Mouse (Mus musculus): ENCODE data around the gene Mettl7a2.
"Not testable (repeated sequence)": the region's sequence is repeated elsewhere in the genome, so short reads cannot be mapped to it uniquely, and the experiment has no call there.

Mettl7a2 gene

DNA sequence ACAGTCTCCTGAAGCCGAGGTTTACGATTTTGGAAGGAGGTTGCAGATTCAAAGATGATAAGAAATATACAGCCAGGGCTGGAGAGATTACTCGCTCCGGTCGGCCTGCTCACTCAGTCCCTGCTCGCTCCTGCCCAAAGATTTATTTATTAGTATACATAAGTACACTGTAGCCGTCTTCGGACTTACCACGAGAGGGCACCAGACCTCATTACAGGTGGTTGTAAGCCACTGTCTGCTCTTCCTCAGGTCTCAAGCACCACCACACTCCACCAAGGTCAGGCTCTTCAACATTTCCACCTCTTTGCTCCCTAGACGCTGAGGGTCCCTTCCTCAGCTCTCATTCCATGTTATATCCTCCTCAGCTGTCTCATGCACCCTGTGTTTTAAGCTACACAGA lies 15.2 kb upstream of the Mettl7a2 start:
- not testable (repeated sequence) for DNase-seq (ENCODE audit: low spot score)

DNA sequence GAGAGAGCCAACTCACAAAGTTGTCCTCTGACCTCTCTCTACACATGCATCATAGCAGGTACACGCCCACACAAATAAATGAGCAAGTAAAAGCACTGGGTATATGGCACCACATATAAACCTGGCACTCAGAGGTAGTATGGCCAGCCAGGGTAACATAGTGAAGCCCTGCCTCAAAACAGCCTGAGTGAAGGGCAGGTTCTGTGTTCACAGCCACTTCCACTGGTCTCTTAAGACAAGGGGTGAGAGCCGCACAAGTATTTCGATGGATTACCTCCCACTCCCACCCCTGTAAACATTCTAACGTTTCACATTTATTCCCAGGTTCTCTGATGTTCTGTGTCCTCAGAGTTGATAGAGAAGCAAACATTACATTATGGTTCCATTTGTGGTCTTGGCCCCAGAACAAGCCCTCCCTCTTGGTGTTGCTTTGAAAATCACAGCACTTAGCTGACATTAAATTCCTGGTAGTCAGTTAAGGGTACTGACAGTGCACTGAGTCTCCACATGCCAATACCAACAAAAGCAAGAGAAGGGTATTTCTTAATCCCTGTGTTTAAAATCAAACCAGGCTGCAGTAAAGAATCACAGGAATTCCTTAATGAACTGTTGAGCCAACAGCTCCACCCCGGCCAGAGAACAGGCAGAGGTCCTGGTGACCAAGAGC lies 11.6 kb upstream of the Mettl7a2 start:
- not testable (repeated sequence) for DNase-seq (ENCODE audit: low spot score)

DNA sequence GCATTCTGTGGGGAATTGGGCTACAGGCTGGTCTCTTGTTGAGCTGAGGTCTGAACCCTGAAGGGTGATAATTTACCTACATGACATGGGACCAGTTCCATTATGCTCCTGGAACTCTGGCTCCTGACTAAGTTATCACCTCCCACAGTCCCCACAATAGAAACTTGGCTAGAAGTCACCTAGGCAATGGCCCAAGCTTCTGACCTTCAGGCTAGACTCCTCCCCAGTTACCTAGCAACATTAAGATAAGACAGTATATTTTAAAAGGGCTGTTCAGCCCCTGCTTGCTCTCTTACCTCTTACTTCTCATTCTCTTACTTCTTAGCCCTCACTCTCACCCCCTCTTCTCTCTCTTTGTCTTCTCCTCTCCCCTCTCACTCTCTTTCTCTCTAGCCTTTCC lies 7.5 kb upstream of the Mettl7a2 start:
- DNase-seq (ENCODE audit: low spot score), result no peak

DNA sequence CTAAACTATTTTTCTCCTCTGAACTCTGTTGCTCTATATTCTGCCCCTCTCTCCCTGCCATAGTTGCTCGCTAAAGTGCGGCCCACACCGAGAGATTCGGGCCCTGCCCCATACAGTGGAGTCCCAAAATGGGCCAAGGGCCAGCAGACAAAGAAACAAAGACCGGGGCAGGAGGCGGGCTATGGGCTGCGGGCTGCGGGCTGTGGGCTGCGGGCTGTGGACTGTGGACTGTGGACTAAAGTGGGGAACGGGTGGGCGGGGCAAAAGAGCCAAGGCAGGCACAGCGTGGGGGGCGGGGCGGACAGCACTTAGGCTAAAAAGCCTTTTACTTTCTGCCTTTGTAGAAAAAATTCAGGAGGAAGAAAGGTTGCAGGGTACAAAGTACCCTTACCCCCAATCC lies 6.2 kb upstream of the Mettl7a2 start:
- DNase-seq (ENCODE audit: low spot score), result no peak

DNA sequence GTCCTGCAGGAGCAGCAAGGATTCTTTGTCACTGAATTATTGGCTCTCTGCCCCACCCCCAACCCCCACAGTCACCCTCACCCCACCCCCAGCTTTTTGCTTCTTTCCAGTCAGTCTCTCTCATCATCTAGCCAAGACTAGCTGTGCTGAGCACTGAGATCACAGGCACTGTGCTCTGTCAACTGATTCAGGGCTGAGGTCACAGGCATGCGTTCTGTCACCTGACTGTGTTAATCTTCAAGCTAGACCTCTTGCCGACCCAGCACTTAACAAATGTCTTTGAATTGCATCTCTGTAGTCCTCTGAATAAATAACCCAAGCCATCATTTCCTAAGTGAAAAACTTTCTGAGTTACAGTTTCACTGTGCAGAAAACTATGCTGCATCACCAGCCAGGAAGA lies 3.5 kb upstream of the Mettl7a2 start:
- DNase-seq (ENCODE audit: low spot score), result no peak

DNA sequence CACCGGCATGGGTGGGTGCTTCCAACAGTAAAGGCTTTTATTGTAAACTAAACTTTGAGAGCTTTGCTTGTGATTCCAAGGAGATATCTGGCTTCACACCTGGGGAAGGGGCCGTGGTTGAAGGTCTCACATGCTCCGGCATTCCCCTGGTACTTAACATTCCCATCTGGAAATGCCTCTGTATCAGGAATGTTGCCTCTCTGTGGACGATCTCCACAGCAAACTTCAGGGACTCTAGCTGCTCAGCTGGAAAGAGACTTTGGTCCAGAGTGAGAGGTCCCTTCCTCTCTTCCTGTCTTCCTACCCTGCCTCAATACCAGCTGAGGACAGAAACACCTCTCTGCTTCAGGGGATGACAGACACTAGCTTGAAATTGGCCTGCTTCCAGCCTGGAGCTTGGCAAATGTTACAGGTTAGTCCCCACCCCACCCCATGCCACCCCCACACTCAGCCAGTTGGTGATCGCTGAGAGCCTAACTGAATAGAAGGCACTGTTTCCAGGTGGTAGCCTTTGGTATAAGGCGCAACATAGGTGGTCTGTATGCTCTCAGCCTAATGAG lies 1.4 kb upstream of the Mettl7a2 start:
- no peak for DNase-seq (ENCODE audit: low spot score)

DNA sequence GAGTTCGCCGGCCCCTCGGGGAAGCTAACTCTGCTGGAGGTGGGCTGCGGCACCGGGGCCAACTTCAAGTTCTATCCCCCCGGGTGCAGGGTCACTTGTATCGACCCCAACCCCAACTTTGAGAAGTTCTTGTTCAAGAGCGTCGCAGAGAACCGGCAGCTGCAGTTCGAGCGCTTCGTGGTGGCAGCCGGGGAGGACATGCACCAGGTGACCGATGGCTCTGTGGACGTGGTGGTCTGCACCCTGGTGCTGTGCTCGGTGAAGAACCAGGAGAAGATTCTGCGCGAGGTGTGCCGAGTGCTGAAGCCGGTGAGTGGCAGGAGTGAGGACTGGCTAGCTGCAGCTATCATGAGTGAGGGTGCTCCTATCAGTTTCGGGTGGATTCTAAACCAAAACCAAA lies 399 bp downstream of the Mettl7a2 start:
- DNase-seq (ENCODE audit: low spot score), result not testable (repeated sequence)

DNA sequence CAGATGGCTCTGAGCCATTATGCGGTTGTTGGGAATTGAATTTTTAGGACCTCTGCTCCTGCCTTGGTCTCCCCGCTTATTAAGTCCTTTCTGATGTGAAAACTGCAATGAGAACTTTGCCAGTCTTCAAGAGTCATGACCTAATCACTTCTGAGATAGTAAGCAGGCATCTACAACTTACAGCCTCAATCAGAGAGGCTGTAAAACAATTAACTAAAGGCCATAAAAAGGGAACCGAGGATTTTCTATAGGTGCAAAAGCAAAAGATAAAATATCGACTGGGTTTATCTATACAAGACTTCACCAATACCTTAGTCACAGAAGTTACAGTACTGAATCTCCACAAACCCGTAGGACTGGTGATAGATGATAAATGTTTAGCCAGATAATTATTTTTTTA lies 2.9 kb downstream of the Mettl7a2 start:
- DNase-seq (ENCODE audit: low spot score), result peak; percentile 0

DNA sequence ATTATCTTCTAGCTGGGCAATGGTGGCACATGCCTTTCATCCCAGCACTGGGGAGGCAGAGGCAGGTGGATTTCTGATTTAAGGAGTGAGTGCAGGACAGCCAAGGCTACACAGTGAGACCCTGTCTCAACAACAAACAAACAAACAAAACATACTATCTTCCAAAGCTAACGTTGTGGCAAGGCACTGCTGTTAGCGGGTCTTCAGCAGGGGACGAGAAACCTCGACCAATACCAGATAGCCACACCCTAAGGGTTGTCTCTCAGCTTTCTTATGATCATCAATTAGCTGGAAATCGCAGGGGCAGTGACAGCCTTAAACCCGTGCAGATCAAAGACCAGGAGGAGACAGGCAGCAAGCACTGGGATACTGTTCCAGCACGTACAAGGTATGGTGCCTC lies 11.2 kb downstream of the Mettl7a2 start, which contains the start of gene Higd1c:
TSS of gene Higd1c (plus strand) at position 301 of the 400 bp plus-strand sequence.
- DNase-seq (ENCODE audit: low spot score), result peak; percentile 0

DNA sequence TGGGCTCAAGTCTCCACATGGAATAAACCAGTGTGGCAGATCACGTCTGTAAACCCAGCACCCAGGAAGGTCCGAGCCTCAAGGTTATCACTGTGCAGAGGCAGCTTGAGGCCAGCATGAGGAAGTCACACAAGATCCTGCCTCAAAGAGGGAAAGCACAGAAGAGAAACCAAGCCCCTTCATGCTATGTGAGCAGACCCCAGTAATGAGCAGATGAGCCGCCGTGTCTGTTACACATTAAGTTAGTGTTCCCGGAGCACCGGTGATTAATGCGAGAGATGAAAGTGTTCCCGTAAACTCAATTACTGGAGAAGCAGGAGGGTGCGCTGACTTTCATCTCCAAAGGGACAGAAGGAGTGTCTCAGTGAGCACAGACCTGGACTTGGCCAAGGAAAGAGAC lies 13.0 kb downstream of the Mettl7a2 start:
- DNase-seq (ENCODE audit: low spot score), result not testable (repeated sequence)

DNA sequence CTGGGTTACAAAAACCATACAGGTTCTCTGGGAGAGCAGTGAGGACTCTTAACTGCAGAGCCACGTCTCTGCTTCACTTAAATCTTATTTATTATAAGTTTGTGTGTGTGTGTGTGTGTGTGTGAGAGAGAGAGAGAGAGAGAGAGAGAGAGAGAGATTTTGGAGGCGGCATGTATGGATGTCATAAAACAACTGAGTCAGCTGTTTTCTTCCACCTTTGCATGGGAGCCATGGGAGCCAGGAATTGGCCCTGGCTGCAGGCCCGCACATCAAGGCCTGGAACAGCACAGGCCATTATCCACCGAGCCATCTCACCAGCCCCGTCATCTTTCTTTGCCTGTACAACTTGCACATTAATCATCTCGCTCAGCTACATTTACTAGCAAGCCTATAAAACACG lies 14.1 kb downstream of the Mettl7a2 start:
- DNase-seq (ENCODE audit: low spot score), result no peak

DNA sequence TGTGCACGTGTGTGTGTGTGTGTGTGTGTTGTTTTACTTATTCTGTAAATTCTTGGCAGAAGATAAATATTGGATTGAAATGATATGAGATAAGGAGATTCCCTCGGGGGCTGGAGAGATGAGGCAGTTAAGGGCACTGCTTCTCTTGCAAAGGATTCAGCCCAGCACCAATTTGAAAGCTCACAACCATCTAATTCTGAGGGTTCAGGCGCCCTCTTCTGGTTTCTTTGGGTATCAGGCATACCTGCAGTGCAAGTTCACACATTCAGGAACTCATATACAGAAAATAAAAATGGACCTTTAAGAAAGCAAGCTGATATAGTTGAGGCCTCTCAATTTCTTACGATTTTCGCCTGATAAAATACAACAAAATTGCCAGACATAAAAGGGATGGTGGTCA lies 22.1 kb downstream of the Mettl7a2 start:
- DNase-seq (ENCODE audit: low spot score), result peak; percentile 64

DNA sequence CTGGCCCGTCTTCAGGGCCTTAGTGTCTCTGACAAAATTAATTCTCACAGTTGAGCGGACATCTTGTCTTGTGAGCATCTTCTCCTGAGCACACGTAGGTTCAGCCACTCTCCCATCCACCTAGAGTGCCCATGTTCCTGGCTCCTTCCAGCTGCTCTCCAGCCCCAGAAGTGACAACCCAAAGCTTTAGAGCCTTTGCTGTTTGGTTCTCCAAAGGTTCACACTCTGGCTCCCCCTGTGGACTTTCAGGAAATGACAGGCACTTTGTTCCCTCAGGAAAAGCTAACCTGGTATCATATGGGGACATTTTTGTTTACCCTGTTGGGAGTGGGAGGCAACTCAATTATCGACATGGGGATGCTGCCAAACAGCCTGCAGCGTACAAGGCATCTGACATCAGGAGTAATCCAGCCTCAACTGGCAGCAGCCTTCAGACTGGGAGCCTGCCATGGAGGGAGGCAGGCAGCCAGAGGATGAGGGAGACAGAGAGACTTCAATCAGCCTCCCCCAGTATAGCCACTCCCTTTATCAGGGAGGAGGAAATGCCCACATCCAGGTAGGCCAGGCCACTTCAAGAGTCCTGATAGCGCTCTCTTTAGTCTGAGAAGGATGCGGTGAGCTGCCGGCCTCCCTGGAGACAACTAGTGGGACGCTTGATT lies 25.0 kb downstream of the Mettl7a2 start:
- DNase-seq (ENCODE audit: low spot score), result not testable (repeated sequence)

DNA sequence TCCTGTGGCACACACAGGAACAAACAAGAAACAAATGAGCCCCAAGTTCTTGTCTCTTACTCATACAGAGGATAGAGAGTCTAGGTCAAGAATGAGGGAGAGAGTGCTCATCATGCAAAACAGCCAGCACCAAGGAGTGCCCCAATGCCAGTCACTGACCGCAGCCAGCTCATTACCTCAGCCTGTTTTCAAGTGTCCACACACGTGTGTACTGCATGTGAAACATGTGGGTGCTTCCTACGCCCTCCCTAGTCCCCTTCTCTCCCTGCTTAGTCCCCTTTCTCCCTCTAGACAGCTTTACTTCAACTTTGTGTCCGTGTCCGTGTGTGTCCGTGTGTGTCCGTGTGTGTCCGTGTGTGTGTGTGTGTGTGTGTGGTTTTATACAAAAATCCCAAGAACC lies 26.7 kb downstream of the Mettl7a2 start:
- DNase-seq (ENCODE audit: low spot score), result no peak

DNA sequence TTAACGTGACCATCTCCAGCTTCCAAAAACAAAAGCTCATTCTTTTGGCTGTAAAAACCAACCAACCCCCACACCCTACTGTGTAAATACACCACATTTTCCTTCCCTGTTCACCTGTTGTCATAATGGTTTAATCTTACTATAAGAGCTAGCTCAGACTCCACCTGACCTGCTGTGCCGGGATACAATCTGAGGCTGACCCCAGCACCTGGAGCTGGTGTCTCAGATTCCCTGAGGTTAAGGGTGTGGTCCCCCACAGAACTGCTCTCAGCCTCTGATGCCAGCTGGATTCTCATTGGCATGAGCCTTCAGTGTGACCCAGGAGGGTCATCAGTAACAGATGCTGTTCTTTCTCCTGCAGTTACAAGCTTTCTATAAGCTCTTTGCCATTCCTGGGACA lies 27.1 kb downstream of the Mettl7a2 start:
- DNase-seq (ENCODE audit: low spot score), result no peak

DNA sequence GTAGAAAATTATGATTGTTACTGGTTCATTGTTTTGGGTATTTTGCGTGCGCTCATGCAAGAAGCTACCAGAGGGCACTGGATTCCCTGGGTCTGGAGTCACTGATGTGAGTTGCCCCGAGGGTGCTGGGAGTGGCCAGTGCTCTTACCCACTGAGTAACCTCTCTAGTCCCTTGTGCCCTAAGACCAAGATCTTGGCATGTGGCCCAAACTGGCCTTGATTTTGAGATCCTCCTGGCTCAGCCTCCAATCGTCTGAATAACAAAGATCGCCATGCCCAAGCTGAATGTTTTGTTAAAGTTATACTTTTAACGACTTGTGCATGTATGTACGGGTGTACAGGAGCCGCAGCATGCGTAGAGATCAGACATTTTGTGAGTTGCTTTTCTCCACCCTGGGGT lies 32.7 kb downstream of the Mettl7a2 start:
- no peak for DNase-seq (ENCODE audit: low spot score)

DNA sequence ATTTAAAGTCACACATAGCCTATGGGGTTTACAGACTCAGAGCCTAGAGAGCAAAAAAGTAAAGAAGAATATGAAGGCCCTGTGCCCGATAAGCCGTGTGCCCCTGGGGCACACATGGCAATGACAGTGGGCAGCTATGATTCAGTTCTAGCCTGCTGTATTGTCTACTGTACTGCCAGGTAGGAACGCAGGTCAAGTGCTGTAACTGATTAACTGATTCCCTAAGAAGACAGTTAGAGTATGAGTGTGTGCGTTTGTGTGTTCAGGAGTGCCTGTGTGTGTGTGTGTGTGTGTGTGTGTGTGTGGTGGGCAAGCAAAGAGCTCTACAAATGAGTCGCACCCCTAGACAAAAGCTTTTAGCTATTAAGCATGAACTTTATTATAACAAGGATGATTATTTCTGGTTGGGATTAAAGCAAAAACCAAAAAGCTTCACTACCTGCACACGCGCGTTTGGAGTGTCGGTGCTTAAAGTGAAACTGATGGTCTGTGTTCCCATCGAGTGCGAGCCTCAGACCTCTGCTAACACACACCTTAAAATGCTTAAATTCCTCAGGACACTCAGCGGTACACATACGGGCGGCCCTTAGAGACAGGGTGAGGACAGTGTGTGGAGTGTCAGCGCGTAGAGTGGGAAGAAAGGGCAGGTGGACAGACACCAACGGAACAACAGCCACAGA lies 34.7 kb downstream of the Mettl7a2 start:
- no peak for DNase-seq (ENCODE audit: low spot score)

DNA sequence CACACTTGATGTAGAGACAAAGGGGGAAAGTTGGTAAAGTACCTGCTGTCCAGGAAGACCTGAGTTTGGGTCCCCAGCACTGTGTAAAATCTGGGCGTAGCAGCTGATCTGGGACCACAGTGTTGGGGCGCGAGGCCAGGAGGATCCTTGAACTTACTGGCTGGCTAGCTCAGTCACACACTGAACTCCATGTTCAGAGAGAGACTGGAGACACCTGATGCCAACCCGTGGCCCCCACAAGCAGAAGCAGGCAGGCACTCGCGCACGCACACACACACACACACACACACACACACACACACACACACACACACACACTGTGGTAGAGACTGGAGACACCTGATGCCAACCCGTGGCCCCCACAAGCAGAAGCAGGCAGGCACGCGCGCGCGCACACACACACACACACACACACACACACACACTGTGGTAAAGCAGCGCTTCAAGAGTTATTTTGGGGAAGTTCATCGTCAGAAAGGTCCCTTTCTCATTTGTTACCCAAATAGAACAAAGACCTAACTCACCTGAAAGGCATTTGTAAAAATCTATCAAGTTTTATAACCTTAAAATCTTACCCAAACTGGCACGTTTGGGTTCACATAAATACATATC lies 35.3 kb downstream of the Mettl7a2 start:
- no peak for DNase-seq (ENCODE audit: low spot score)

DNA sequence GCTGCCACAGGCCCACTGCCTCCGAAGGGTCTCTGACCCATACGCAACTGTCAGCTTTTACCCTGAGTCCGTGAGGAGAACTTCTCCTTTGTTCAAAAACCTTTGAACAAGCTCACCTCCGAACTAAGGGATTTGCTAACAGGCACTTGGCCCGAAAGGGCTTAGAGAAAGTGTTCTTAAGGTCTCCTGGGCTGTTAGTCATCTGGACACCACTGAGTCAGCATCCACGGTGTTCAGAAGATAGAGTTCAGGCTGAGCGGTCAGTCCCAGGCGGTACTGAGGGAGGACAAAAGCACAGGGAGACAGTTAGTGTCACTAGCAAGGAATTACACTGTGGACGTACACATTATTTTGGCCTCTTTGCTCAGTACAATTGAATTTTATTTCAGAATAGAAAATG lies 35.9 kb downstream of the Mettl7a2 start:
- DNase-seq (ENCODE audit: low spot score), result no peak

DNA sequence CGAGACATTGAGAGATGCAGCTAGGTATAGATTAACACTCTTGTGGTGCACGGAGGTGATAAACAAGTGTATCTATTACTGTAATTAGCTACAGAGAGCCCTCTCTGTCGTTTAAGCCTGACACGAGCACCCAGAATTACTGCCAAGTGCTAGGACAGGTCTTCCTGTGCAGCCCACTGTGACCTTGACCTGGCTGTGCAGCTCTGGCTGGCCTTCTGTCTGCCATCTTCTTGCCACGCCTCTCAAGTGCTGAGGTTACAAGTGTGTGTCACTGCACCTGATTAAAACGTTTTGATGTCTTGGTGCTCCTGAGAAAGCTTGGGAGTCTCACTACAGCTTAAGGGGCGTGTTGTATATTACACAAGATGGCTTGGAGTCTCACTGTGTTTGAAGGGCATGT lies 38.1 kb downstream of the Mettl7a2 start:
- DNase-seq (ENCODE audit: low spot score), result no peak

DNA sequence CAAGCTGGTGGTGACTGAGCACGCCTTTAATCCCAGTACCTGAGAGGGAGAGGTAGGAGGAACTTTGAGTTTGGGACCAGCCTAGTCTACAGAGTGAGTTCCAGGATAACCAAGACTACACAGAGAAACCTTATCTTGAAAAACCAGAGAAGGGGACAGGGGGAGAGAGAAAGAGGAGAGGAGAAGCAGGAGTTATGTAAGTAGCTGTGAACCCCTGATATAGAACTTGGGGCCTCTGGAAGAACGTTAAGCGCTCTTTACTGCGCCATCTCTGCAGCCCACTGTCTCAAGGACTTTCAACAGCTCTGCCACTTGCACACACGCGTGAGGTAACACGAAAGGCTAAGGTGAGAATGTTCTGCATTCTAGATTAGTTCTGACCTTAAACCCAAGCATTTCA lies 38.6 kb downstream of the Mettl7a2 start:
- no peak for DNase-seq (ENCODE audit: low spot score)

DNA sequence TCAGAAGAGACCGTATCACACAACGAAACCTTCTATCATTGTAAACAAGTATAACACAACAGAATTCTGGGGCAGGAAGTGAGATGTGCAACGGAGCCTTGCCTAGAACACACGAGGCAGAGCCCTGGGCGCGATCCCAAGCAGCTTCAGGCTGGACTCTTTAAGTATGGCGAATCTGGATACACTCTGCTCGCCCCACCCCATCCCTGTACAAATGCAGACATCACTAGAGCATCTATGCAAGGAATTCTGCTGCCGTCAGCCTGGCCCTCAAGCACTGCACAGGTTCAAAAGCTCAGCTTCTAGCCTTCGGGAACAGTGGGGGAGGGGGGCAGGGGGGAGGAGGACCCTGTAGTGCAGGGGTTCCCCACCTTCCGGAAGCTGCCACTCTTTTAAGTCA lies 40.0 kb downstream of the Mettl7a2 start:
- DNase-seq (ENCODE audit: low spot score), result no peak

DNA sequence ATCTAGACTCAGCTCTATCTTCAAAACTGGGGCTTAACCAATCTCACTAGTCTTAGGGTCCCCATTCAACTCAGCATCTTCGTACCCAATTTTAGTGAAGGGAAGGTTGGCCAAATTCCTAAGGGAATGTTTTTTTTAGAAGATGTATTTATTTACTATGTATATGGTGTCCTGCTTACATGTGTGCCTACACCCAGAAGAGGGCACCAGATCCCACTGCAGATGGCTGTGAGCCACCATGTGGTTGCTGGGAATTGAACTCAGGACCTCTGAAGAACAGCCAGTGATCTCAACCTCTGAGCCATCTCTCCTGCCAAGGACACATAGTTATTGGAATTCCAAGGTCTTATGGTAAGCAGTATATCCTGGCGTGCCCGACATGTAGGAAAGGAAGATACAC lies 42.6 kb downstream of the Mettl7a2 start:
- no peak for DNase-seq (ENCODE audit: low spot score)

All from retina, embryonic 14.5 days (tissue).